Mouse (Mus musculus) cerebellum, adult 2 months (tissue): ENCODE results near the gene Dnttip1. TPM values are rescaled to one million over a fixed set of nuclear protein-coding genes. Genes with fewer than 3 reads are reported as not detected.
"Not testable (repeated sequence)": the region's sequence is repeated elsewhere in the genome, so short reads cannot be mapped to it uniquely, and the experiment has no call there.

ENCODE experiments used
- DNase-seq, 2 experiments: peaks; one replicate each; pipeline ENCODE4 v3.0.0; 2021
- H3K27ac ChIP-seq: fragments of 200-500 bp; 2 replicates; pipeline ENCODE4 v1.5.1; 2012; ENCODE audit warnings: low read length, control low read depth, inconsistent platforms; ENCODE audit not compliant: insufficient read depth
- H3K27me3 ChIP-seq: fragments of 200-500 bp; 2 replicates; pipeline ENCODE4 v1.6.1; 2012; ENCODE audit warnings: inconsistent platforms, mild to moderate bottlenecking, low read length, moderate library complexity; ENCODE audit not compliant: control insufficient read depth, insufficient read depth
- H3K4me1 ChIP-seq: fragments of 200-500 bp; 2 replicates; pipeline ENCODE4 v1.6.1; 2011; ENCODE audit warnings: low read length; ENCODE audit not compliant: control insufficient read depth, insufficient read depth
- H3K4me3 ChIP-seq: fragments of 200-500 bp; replicated peaks from 2 replicates; pipeline ENCODE3; 2011; ENCODE audit warnings: mild to moderate bottlenecking, low read depth, low read length, control low read depth; ENCODE audit not compliant: insufficient read depth
- CTCF ChIP-seq: fragments of 200-500 bp; IDR thresholded peaks from 2 replicates; pipeline ENCODE4 v1.5.1; 2011; ENCODE audit warnings: low read depth, mild to moderate bottlenecking, control low read depth, low read length, moderate library complexity, borderline replicate concordance; ENCODE audit not compliant: insufficient read depth
- POLR2A ChIP-seq: fragments of 200-500 bp; IDR thresholded peaks from 2 replicates; pipeline ENCODE4 v1.6.1; 2011; ENCODE audit warnings: low read length, control low read depth, borderline replicate concordance; ENCODE audit not compliant: insufficient read depth
- WGBS: fragments of 180-500 bp; shearing (Covaris S2); methylation state at CpG from one replicate; pipeline ENCODE4 v1.1.7; 2018; 5-methylcytosine and 5-hydroxymethylcytosine counted together
- polyA plus RNA-seq: library from polyadenylated mRNA; depleted of rRNA; stranded (reverse); fragments of >200 nt; gene quantifications from 2 replicates; pipeline ENCODE4 v1.2.3, GENCODE M21; 2012; rRNA removed

Gene Dnttip1
- 43.1 and 44.3 TPM in 2 replicates for polyA plus RNA-seq

DNA sequence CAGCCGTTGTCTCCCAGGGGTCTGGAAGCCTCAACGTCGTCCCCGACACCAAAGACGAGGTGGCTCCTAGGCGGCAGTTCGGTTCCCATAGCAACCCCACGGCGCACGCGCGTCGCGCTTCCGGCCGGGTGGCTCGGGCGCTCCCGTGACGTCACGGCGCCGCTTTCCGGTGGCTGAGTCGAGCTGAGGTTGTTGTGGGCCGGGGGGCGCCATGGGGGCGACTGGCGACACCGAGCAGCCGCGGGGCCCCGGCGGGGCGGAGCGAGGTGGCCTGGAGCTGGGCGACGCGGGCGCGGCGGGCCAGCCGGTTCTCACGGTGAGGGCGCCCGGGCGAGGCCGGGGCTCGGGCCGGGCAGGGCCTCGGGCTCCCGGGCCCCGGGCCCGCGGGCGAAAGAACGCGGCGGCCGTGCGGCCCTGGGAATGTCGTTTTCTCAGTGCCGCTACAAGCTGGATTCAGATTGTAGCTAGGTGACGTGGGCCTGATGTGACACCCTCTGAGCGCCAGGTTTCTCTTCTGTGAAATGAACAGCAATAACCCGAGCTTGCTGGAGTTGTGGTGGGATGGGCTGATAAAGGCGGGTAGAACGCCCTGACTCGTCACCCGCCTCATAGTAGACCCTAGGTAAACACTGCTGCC lies at the start of gene Dnttip1, which contains the start of gene Wfdc3:
Gene Dnttip1, plus strand, starts transcription at position 141 of the 637 bp plus-strand sequence.
Gene Wfdc3, minus strand, starts transcription at position 89 of the 637 bp plus-strand sequence.
- peak within 1 kb of the TSS; percentile 91 for H3K4me3 ChIP-seq
- peaks cover 12% of the 10 kb centered on the region for H3K4me1 ChIP-seq
- DNase-seq, result peak; percentile 91 to 93
- H3K27ac ChIP-seq, result peak within 1 kb of the TSS; percentile 78
- no peak for TF ChIP-seq CTCF
- peak; percentile 66 for TF ChIP-seq POLR2A
- WGBS, result under 1% methylated on average over 69 of the region's 70 CpGs
- H3K27me3 ChIP-seq, result no peaks in the 10 kb centered on the region

DNA sequence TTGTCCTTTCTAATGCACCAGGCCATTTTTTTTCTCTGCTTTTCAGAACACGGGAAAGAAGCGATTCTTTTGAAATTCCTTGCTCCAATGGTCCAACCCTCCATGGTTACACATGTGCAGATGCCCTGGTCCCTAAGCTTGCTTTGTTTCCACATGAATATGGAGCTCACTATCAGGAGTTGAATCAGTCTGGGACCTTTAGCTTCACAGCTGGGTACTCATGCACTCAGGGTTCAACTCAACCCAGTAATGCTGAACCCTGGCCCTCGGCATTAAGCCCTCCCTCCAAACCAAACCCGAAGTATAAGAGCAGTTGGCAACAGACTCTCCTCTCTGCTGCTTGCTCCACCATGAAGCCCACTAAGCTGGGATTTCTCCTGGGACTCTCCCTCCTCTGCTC lies 47.6 kb upstream of the Dnttip1 start, which contains the start of gene Spint4:
Gene Spint4, plus strand, starts transcription at position 301 of the 400 bp plus-strand sequence.
- H3K4me1 ChIP-seq, result no peaks in the 10 kb centered on the region
- TF ChIP-seq POLR2A (no peak), CTCF (no peak)
- 57% methylated on average over 4 of the region's 4 CpGs for WGBS
- 0 out of 2 replicates have a peak within 1 kb of the TSS, but pooled peaks have one; percentile 6 for H3K27ac ChIP-seq
- no peak for DNase-seq
- no peak within 1 kb of the TSS for H3K4me3 ChIP-seq
- H3K27me3 ChIP-seq, result no peaks in the 10 kb centered on the region

- DNase-seq, result no peak
- Histone ChIP-seq H3K4me1 (no peaks in the 10 kb centered on the region), H3K4me3 (no peak overlapping the region), H3K27me3 (no peaks in the 10 kb centered on the region), H3K27ac (no peak overlapping the region)
- TF ChIP-seq POLR2A, result no peak
- 84% methylated on average over 5 of the region's 5 CpGs for WGBS
Observed at GRCm38 (mm10) chr2:164700959-164701358, 44.8 kb upstream of the Dnttip1 start.

- Histone ChIP-seq H3K27ac (no peak overlapping the region), H3K27me3 (no peaks in the 10 kb centered on the region), H3K4me1 (no peaks in the 10 kb centered on the region), H3K4me3 (no peak overlapping the region)
- TF ChIP-seq CTCF, result no peak
- no peak for TF ChIP-seq POLR2A
- DNase-seq, result no peak
- 84% methylated on average over 5 of the region's 5 CpGs for whole genome bisulfite sequencing
Observed at GRCm38 (mm10) chr2:164701761-164702160, 44.0 kb upstream of the Dnttip1 start.

- Histone ChIP-seq H3K4me1 (no peaks in the 10 kb centered on the region), H3K27me3 (no peaks in the 10 kb centered on the region), H3K27ac (no peak overlapping the region), H3K4me3 (no peak overlapping the region)
- 73% methylated on average over 5 of the region's 5 CpGs for WGBS
- no peak for DNase-seq
- TF ChIP-seq POLR2A (no peak), CTCF (no peak)
Observed at GRCm38 (mm10) chr2:164704235-164704634, 41.5 kb upstream of the Dnttip1 start.

GRCm38 (mm10) chr2:164705328-164705727 lies 40.5 kb upstream of the Dnttip1 start:
- Histone ChIP-seq H3K27ac (no peak overlapping the region), H3K4me1 (no peaks in the 10 kb centered on the region), H3K4me3 (no peak overlapping the region), H3K27me3 (no peaks in the 10 kb centered on the region)
- TF ChIP-seq CTCF (no peak), POLR2A (no peak)
- WGBS, result 84% methylated on average over 6 of the region's 6 CpGs
- no peak for DNase-seq

- no peak for DNase-seq
- no peaks in the 10 kb centered on the region for H3K27me3 ChIP-seq
- no peak overlapping the region for H3K27ac ChIP-seq
- WGBS, result 88% methylated on average over 14 of the region's 14 CpGs
- H3K4me3 ChIP-seq, result no peak overlapping the region
- no peaks in the 10 kb centered on the region for H3K4me1 ChIP-seq
- TF ChIP-seq CTCF (no peak), POLR2A (no peak)
Observed at GRCm38 (mm10) chr2:164705991-164706390, 39.8 kb upstream of the Dnttip1 start.

GRCm38 (mm10) chr2:164715005-164715404 lies 30.8 kb upstream of the Dnttip1 start, which contains the start of gene Spint5:
Gene Spint5 (plus strand): TSS chr2:164715305.
- Histone ChIP-seq H3K4me1 (no peaks in the 10 kb centered on the region), H3K27ac (no peak within 1 kb of the TSS), H3K4me3 (no peak within 1 kb of the TSS), H3K27me3 (no peaks in the 10 kb centered on the region)
- WGBS, result 71% methylated on average over 6 of the region's 6 CpGs
- DNase-seq, result no peak
- no peak for TF ChIP-seq CTCF
- no peak for TF ChIP-seq POLR2A

GRCm38 (mm10) chr2:164716194-164716786 lies 29.5 kb upstream of the Dnttip1 start:
- not testable (repeated sequence) for H3K27ac ChIP-seq, H3K27me3 ChIP-seq, H3K4me1 ChIP-seq, H3K4me3 ChIP-seq, DNase-seq
- WGBS, result 91% methylated on average over 23 of the region's 23 CpGs
